Mouse (Mus musculus) G1E-ER4 (cell line): ENCODE data around the gene Cldn7. TPM values are rescaled to one million over a fixed set of nuclear protein-coding genes. Genes with fewer than 3 reads are reported as not detected.

ENCODE experiments used
- GATA1 ChIP-seq: IDR thresholded peaks from one replicate; pipeline ENCODE4 v1.8.0; 2012; ENCODE audit warnings: low read length, inconsistent platforms
- polyA plus RNA-seq: library from polyadenylated mRNA; stranded (reverse); fragments of >175 nt; gene quantifications from 2 replicates; pipeline ENCODE4 v1.2.3, GENCODE M21; 2012

Cldn7 gene
- polyA plus RNA-seq, 1 experiment, result not detected

GRCm38 (mm10) chr11:69994401-69995090, 30.0 kb downstream of the Cldn7 start:
- TF ChIP-seq GATA1, result no peak

GRCm38 (mm10) chr11:69995391-69995960, 30.9 kb downstream of the Cldn7 start, which contains the start of gene Phf23:
Phf23 (plus strand) TSS chr11:69995777.
- no peak for TF ChIP-seq GATA1

- TF ChIP-seq GATA1, result no peak
These were observed 31.8 kb downstream of the Cldn7 start for GRCm38 (mm10) chr11:69996161-69997061.

GRCm38 (mm10) chr11:69997070-69997509, 32.5 kb downstream of the Cldn7 start:
- TF ChIP-seq GATA1, result no peak

DNA sequence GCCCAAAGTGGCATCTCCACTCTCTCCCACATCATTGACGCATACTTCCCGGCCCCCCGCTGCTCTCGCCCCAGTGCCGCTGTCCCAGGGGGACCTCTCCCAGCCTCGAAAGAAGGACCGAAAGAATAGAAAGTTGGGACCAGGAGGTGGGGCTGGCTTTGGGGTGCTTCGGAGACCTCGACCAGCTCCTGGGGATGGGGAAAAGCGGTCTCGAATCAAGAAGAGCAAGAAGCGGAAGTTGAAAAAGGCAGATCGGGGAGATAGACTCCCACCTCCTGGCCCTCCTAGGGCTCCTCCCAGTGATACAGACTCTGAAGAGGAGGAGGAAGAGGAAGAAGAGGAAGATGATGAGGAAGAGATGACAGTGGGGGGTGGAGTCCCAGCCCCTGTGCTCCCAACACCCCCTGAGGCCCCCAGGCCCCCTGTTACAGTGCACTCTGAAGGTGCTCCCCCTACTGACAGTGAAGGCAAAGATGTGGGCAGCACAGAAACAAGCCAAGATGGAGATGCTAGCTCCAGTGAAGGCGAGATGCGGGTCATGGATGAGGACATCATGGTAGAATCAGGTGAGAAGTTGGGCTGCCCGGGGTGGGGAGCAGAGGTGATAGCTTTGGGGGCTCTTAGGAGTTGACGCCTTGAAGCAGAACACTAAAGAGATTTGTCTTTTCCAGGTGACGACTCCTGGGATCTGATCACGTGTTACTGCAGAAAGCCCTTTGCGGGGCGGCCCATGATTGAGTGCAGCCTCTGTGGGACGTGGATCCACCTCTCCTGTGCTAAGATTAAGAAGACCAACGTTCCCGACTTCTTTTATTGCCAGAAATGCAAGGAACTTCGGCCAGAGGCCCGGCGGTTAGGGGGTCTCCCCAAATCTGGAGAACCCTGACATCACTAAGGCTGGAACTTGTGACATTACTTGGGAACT, 34.2 kb downstream of the Cldn7 start:
- no peak for TF ChIP-seq GATA1

GRCm38 (mm10) chr11:69999666-70000065, 35.1 kb downstream of the Cldn7 start:
- TF ChIP-seq GATA1, result no peak

- no peak for TF ChIP-seq GATA1
These were observed 35.9 kb downstream of the Cldn7 start, which contains the start of gene Dvl2 for GRCm38 (mm10) chr11:70000396-70000898. Dvl2 (plus strand) TSS chr11:70000595.

DNA sequence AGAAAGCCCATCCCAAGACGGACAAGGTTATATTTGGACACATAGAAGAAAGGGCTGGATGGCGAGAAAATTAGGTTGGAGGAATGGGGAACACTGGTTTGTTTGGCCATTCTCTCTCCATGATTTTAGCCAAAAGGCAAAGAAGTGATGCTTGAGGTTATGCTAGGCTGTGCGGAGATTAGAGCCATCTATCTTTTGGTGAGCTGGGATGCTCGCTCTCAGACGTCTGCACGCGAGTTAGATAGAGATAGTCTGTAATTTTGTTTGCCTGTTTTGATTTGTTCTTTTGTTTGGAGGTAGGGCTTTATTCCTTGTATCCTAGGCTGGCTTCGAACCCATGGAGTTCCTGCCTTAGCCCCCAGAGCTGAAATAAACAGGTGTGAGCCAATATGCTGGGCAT, 36.6 kb downstream of the Cldn7 start:
- no peak for TF ChIP-seq GATA1

- no peak for TF ChIP-seq GATA1
These were observed 37.3 kb downstream of the Cldn7 start for GRCm38 (mm10) chr11:70001865-70002264.

DNA sequence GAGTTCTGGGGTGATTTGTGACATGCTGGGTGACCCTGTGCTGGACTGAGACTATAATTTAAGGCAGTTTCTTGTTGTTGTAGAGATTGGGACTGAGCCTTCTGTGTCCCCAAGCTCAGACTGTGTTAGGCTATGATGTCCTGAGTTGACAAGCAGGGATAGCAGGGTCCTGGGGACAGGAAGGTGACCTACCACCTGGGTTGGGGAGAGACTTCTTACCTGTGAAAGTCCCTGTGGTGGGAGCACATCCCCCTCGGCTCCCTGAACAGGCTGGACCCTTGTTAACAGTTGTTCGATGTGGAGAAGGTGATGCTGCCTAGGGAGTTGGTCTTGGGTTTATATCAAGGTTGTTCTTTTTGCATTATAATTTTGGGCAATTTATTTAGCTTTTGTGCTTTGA, 37.9 kb downstream of the Cldn7 start:
- no peak for TF ChIP-seq GATA1

- TF ChIP-seq GATA1, result no peak
These were observed 40.9 kb downstream of the Cldn7 start for GRCm38 (mm10) chr11:70005521-70005920.

- TF ChIP-seq GATA1, result no peak
These were observed 45.5 kb downstream of the Cldn7 start for GRCm38 (mm10) chr11:70010033-70010432.

DNA sequence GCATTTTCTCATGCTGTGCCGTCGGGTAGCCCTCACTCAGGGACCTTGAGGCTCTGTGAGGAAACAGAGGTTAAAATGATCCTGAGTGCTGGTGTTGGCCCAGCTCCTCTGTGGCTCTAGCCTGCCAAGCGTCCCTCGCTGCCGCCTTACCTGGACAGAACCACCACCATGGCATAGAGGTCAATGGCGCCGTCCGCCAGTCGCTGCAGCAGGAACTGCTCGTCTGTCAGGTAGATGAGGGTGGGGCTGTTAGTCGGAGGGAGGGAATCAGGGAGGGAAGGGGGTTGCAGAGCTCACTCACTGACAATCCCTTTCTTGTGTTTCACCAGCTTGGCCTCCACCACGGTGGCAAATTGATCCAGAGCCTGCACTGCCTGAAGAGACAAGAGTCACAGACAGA, 46.0 kb downstream of the Cldn7 start:
- no peak for TF ChIP-seq GATA1

DNA sequence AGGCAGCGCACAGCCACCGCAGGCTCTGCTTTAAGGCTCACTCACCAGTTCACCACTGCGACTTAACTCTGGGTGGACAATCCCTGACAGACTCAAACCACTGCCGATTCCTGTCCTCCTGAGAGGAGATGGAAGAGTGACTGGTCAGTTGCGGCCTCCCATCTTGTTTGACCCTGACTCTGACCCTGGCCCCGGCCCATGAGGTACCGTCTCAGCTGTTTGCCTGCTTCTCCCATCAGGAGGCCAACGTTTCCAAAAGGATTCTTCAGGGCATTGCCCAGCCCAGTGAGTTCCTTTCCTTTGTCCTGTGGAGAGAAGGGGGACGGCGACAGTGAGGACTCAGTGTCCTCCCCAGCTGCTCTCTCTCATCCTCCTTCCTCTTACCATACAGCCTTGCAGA, 46.4 kb downstream of the Cldn7 start:
- no peak for TF ChIP-seq GATA1

GRCm38 (mm10) chr11:70012931-70013330, 48.4 kb downstream of the Cldn7 start:
- no peak for TF ChIP-seq GATA1

DNA sequence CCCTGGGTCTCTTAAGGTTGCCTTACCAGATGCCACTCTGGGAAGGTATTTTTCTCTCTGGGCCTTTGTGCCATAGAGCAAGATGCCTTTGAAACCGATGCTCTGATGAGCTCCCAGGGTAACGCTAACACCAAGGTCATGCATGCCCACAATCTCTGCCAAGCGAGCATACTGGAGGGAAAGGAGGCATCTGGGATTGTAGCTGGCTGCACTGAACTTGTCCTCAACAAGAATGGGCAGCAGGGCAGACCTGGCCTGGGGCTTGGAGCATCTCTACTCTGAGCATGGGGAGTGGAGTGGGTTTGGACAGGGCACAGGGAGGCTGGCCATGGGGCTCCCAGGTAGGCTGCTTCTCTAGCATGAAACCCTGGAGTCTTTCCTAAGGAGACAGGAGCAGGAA, 48.8 kb downstream of the Cldn7 start:
- TF ChIP-seq GATA1, result no peak
